Mouse (Mus musculus) MEL (cell line): ENCODE data around the gene Cfap54. TPM values are rescaled to one million over a fixed set of nuclear protein-coding genes. Genes with fewer than 3 reads are reported as not detected.

ENCODE experiments used
- DNase-seq: peaks from one replicate; pipeline ENCODE4 v3.0.0; 2011; ENCODE audit warnings: low read depth, low spot score
- H3K27ac ChIP-seq: 2 replicates; pipeline ENCODE4 v1.5.1; 2012; ENCODE audit warnings: low read depth, mild to moderate bottlenecking, control low read depth, low read length, moderate library complexity; ENCODE audit not compliant: control insufficient read depth
- H3K27me3 ChIP-seq, 2 experiments: fragments of 150-350 bp in 1 of 2; sonication (generic) in 1 of 2; 2 replicates each; pipeline ENCODE4 v1.6.1; 2012; ENCODE audit warnings: low read length in 2 of 2, mild to moderate bottlenecking in 2 of 2, improper control_type of control experiment in 1 of 2, moderate library complexity in 1 of 2; ENCODE audit not compliant: insufficient read depth in 2 of 2, control insufficient read depth in 1 of 2
- H3K36me3 ChIP-seq, 2 experiments: 2 replicates each; pipeline ENCODE4 v1.6.1; 2012 to 2014; ENCODE audit warnings: low read length in 2 of 2, improper control_type of control experiment in 1 of 2, inconsistent platforms in 1 of 2, mild to moderate bottlenecking in 1 of 2; ENCODE audit not compliant: insufficient read depth in 2 of 2, control insufficient read depth in 1 of 2
- H3K4me1 ChIP-seq, 2 experiments: fragments of 150-350 bp in 1 of 2; sonication (generic) in 1 of 2; 2 replicates each; pipeline ENCODE4 v1.6.1; 2012; ENCODE audit warnings: low read length in 2 of 2, improper control_type of control experiment in 1 of 2, mild to moderate bottlenecking in 1 of 2; ENCODE audit not compliant: insufficient read depth in 2 of 2, control insufficient read depth in 1 of 2
- H3K4me3 ChIP-seq, 2 experiments: fragments of 150-350 bp in 1 of 2; sonication (generic) in 1 of 2; 2 replicates each; pipeline ENCODE4 v1.5.1; 2012; ENCODE audit warnings: low read depth in 2 of 2, low read length in 2 of 2, mild to moderate bottlenecking in 2 of 2, moderate library complexity in 2 of 2, control low read depth in 1 of 2, improper control_type of control experiment in 1 of 2; ENCODE audit not compliant: control insufficient read depth in 1 of 2, insufficient read depth in 1 of 2
- H3K79me2 ChIP-seq: 2 replicates; pipeline ENCODE4 v1.6.1; 2012; ENCODE audit warnings: mild to moderate bottlenecking, low read length, moderate library complexity; ENCODE audit not compliant: control insufficient read depth, poor library complexity, insufficient read depth
- H3K9ac ChIP-seq: 2 replicates; pipeline ENCODE4 v1.6.1; 2012; ENCODE audit warnings: low read depth, mild to moderate bottlenecking, control low read depth, low read length, moderate library complexity; ENCODE audit not compliant: control insufficient read depth, poor library complexity, severe bottlenecking
- H3K9me3 ChIP-seq: fragments of 150-350 bp; sonication (generic); replicated peaks from 2 replicates; pipeline ENCODE4 v1.6.1; 2012; ENCODE audit warnings: mild to moderate bottlenecking, low read length, improper control_type of control experiment, moderate library complexity; ENCODE audit not compliant: insufficient read depth
- CTCF ChIP-seq, 3 experiments: IDR thresholded peaks in 2 of 3; conservative IDR thresholded peaks in 1 of 3; 2 replicates each; pipeline ENCODE4 v1.5.1; 2011 to 2012; ENCODE audit warnings: low read length in 3 of 3, low read depth in 2 of 3, mild to moderate bottlenecking in 2 of 3, improper control_type of control experiment in 1 of 3, inconsistent platforms in 1 of 3, mixed read lengths in 1 of 3, moderate library complexity in 1 of 3; ENCODE audit not compliant: control insufficient read depth in 1 of 3, insufficient read depth in 1 of 3, poor library complexity in 1 of 3, severe bottlenecking in 1 of 3
- ELF1 ChIP-seq: IDR thresholded peaks from 2 replicates; pipeline ENCODE4 v1.6.1; 2014; ENCODE audit warnings: low read depth, mild to moderate bottlenecking, inconsistent platforms, low read length, improper control_type of control experiment, moderate library complexity
- EP300 ChIP-seq, 2 experiments: IDR thresholded peaks; 2 replicates each; pipeline ENCODE4 v1.6.1; 2011; ENCODE audit warnings: improper control_type of control experiment in 2 of 2, low read length in 2 of 2, low read depth in 1 of 2, mild to moderate bottlenecking in 1 of 2
- KAT2A ChIP-seq: conservative IDR thresholded peaks from 2 replicates; pipeline ENCODE4 v1.6.1; 2012; ENCODE audit warnings: low read depth, low read length, improper control_type of control experiment, inconsistent platforms
- MYC ChIP-seq: IDR thresholded peaks from 2 replicates; pipeline ENCODE4 v1.6.1; 2011; ENCODE audit warnings: low read depth, mild to moderate bottlenecking, low read length, improper control_type of control experiment, moderate library complexity
- NELFE ChIP-seq: IDR thresholded peaks from 2 replicates; pipeline ENCODE4 v1.6.1; 2011; ENCODE audit warnings: low read depth, low read length, improper control_type of control experiment
- RAD21 ChIP-seq: IDR thresholded peaks from 2 replicates; pipeline ENCODE4 v1.6.1; 2011; ENCODE audit warnings: mild to moderate bottlenecking, low read depth, low read length, improper control_type of control experiment
- SMC3 ChIP-seq: IDR thresholded peaks from 2 replicates; pipeline ENCODE4 v1.6.1; 2011; ENCODE audit warnings: low read depth, low read length, improper control_type of control experiment
- TCF12 ChIP-seq: IDR thresholded peaks from 2 replicates; pipeline ENCODE4 v1.6.1; 2014; ENCODE audit warnings: low read depth, mild to moderate bottlenecking, inconsistent platforms, low read length, improper control_type of control experiment, moderate library complexity
- ZC3H11A ChIP-seq: IDR thresholded peaks from 2 replicates; pipeline ENCODE4 v1.6.1; 2012; ENCODE audit warnings: low read depth, mild to moderate bottlenecking, inconsistent platforms, low read length, improper control_type of control experiment
- ZKSCAN1 ChIP-seq: IDR thresholded peaks from 2 replicates; pipeline ENCODE4 v1.6.1; 2012; ENCODE audit warnings: low read depth, mild to moderate bottlenecking, inconsistent platforms, low read length, improper control_type of control experiment, moderate library complexity
- polyA plus RNA-seq, 2 experiments: library from polyadenylated mRNA; stranded (reverse) in 1 of 2; unstranded in 1 of 2; fragments of >175 nt in 1 of 2; fragments of >200 nt in 1 of 2; gene quantifications; 2 replicates each; pipeline versions ENCODE4 v1.2.1 to v1.2.4; 2012; ENCODE audit warnings: low replicate concordance in 2 of 2, low read depth in 1 of 2; ENCODE audit not compliant: insufficient read length in 2 of 2, insufficient read depth in 1 of 2, missing spikeins in 1 of 2
- total RNA-seq: library from RNA; depleted of rRNA; stranded (reverse); fragments of 300-350 nt; gene quantifications from 2 replicates; pipeline ENCODE4 v1.2.3, GENCODE M21; 2012

The Cfap54 gene
- total and polyA plus RNA-seq, 3 experiments, result 2.0 to 2.7 TPM; not detected in 1

DNA sequence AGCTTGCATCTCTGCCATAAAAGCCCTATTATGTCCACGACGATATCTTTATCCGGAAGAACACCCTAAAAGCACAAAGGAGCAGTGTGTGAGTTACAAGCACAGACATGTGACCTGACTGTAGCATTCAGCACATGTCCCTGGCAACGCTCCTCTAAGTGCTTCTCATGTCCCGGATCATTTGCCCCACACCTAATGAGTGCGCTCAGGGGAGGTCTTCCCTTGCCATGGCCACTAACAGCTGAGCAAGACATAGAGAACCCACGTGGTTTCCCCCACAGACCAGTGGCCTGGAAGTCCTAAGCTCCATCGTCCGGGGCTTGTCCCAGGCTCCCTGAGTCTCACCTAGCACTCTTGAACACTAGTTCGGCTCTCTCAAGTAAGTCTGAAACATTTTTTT, 45.9 kb downstream of the Cfap54 start:
- DNase-seq, result no peak
- TF ChIP-seq MYC (no peak), ZKSCAN1 (no peak)
- Histone ChIP-seq H3K27me3 (no peaks in the 10 kb centered on the region), H3K36me3 (no peaks in the 10 kb centered on the region), H3K9me3 (no peaks in the 10 kb centered on the region), H3K4me1 (no peaks in the 10 kb centered on the region), H3K9ac (no peak overlapping the region), H3K4me3 (no peak overlapping the region), H3K79me2 (no peaks in the 10 kb centered on the region), H3K27ac (no peak overlapping the region)

DNA sequence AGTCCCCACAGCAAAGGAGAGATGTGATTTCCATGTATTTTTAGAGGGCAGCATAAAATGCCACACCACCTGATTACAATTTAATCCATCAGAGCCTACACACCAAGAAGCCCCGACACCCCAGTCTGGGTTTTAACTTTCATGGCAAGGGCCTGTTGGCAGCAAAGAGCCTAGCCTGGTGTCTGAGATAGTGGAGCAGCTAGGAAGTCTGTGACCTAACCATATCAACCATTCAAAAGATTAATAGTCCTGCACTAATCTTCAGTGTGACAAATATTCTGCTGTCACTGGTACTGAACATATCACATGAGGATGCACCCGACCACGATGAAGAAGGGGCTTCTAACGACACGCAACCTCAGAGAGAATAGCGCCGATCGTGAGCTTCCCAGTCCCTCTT, 58.1 kb downstream of the Cfap54 start:
- Histone ChIP-seq H3K4me3 (no peak overlapping the region), H3K36me3 (peaks cover 0 to 4% of the 10 kb centered on the region in 2 experiments; a peak in 2 of 4 replicates), H3K79me2 (no peaks in the 10 kb centered on the region), H3K9me3 (no peaks in the 10 kb centered on the region), H3K9ac (no peak overlapping the region), H3K4me1 (peaks cover 4 to 11% of the 10 kb centered on the region in 2 experiments; a peak in 3 of 4 replicates), H3K27me3 (no peaks in the 10 kb centered on the region), H3K27ac (no peak overlapping the region)
- DNase-seq, result peak; percentile 52
- TF ChIP-seq EP300 (IDR thresholded peaks at IDR 0.05; ENCODE audit: low read depth in 1 of 2, low read length in 2 of 2) (peak; percentile 30 to 31; a peak in 2 of 4 replicates), TCF12 (peak; percentile 46; the same call in 1 of the 2 replicates), KAT2A (no peak)

DNA sequence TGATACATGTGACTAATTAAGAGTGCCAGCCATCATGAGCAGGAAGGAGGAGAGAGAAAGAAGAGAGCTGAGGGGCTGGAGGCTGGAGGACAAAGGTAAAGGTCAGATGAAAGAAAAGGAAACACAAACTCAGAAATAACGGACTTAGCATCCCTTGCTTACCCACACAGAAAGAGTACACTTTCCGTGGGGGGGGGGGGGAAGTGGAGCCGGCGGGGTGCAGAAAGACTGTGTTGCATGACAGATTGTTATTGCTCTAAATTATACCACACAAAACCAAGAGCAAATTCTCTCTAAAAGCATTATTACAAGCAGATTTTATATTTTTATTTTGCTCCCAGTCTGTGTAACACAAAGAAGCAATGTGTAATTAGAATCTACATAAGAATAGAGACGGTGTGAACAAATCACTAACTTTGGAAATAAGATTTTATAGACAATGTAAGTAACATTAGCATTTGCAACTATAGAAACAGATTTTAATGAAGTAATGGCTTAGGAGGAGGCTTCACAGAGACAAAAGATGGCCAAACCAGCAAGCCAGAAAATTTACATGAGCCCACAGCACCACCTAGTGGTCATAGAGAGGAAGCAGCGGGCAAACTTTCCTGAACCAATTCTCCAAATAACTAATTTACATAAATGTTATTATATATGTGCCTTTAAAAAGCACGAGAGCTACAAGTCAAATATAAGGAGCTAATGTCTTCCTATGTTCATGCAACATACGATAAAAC, 67.2 kb downstream of the Cfap54 start:
- Histone ChIP-seq H3K4me3 (no peak overlapping the region), H3K4me1 (no peaks in the 10 kb centered on the region), H3K27ac (no peak overlapping the region), H3K27me3 (no peaks in the 10 kb centered on the region), H3K9ac (no peak overlapping the region), H3K79me2 (no peaks in the 10 kb centered on the region), H3K36me3 (no peaks in the 10 kb centered on the region), H3K9me3 (no peaks in the 10 kb centered on the region)
- peak; percentile 74 for DNase-seq
- peak; percentile 98 for TF ChIP-seq RAD21
- peak; percentile 93 for TF ChIP-seq SMC3
- TF ChIP-seq NELFE, result no peak
- TF ChIP-seq ZC3H11A, result peak; percentile 89
- peak; percentile 78 to 88 (median 80) for TF ChIP-seq CTCF (IDR thresholded peaks at IDR 0.05 in 2 of 3, conservative IDR thresholded peaks at IDR 0.05 in 1 of 3; ENCODE audit: control insufficient read depth in 1 of 3, insufficient read depth in 1 of 3, low read depth in 2 of 3, low read length in 3 of 3, poor library complexity in 1 of 3, severe bottlenecking in 1 of 3)
- TF ChIP-seq ELF1, result no peak
